Mouse (Mus musculus) intestine, embryonic 14.5 days (tissue): ENCODE measurements around the gene Ccl1. TPM values are rescaled to one million over a fixed set of nuclear protein-coding genes. Genes with fewer than 3 reads are reported as not detected.

Experiments used
- ATAC-seq: fragments of 200-750 bp; cut with Nextera tagmentation; replicated peaks from 2 replicates; pipeline ENCODE4 v1.8.0; 2017; ENCODE audit warnings: low read depth, moderate number of reproducible peaks, moderate TSS enrichment, moderate library complexity; ENCODE audit not compliant: low FRiP score, low TSS enrichment
- DNase-seq: peaks from one replicate; pipeline ENCODE4 v3.0.0-alpha.2; 2018; ENCODE audit warnings: low spot score
- H3K27ac ChIP-seq: fragments of 300-500 bp; sonication (generic); 2 replicates; pipeline ENCODE4 v1.5.1; 2014; ENCODE audit warnings: low read depth, mild to moderate bottlenecking, control low read depth
- H3K27me3 ChIP-seq: fragments of 300-500 bp; sonication (generic); replicated peaks from 2 replicates; pipeline ENCODE4 v1.6.1; 2014; ENCODE audit warnings: low read length, control low read depth; ENCODE audit not compliant: control insufficient read depth, insufficient read depth
- H3K36me3 ChIP-seq: fragments of 300-500 bp; sonication (generic); 2 replicates; pipeline ENCODE4 v1.6.1; 2014; ENCODE audit warnings: low read length, control low read depth; ENCODE audit not compliant: control insufficient read depth, insufficient read depth
- H3K4me1 ChIP-seq: fragments of 300-500 bp; sonication (generic); replicated peaks from 2 replicates; pipeline ENCODE4 v1.6.1; 2014; ENCODE audit warnings: low read length, control low read depth, mixed read lengths; ENCODE audit not compliant: control insufficient read depth, insufficient read depth
- H3K4me2 ChIP-seq: fragments of 300-500 bp; sonication (generic); 2 replicates; pipeline ENCODE4 v1.6.1; 2014; ENCODE audit warnings: low read length
- H3K4me3 ChIP-seq: fragments of 300-500 bp; sonication (generic); 2 replicates; pipeline ENCODE4 v1.5.1; 2014; ENCODE audit warnings: low read depth, low read length, control low read depth, mixed read lengths
- H3K9ac ChIP-seq: fragments of 300-500 bp; sonication (generic); 2 replicates; pipeline ENCODE4 v1.6.1; 2014; ENCODE audit warnings: mild to moderate bottlenecking, low read length
- H3K9me3 ChIP-seq: fragments of 300-500 bp; sonication (generic); 2 replicates; pipeline ENCODE4 v1.6.1; 2016; ENCODE audit warnings: low read length, control low read depth; ENCODE audit not compliant: control insufficient read depth
- WGBS: fragments of 180-500 bp; shearing (Covaris S2); extraction: QIAGEN DNeasy Blood & Tissue Kit; methylation state at CpG from one replicate; pipeline ENCODE4 v1.1.7; 2014; 5-methylcytosine and 5-hydroxymethylcytosine counted together
- polyA plus RNA-seq: library from polyadenylated mRNA; unstranded; fragments of >200 nt; fragmentation: Nextera tagmentation; extraction: Ambion mirVana; gene quantifications from 2 replicates; pipeline ENCODE4 v1.2.1, GENCODE M21; 2014

Ccl1 gene
- polyA plus RNA-seq, 1 experiment from 2014 or later, result not detected

DNA sequence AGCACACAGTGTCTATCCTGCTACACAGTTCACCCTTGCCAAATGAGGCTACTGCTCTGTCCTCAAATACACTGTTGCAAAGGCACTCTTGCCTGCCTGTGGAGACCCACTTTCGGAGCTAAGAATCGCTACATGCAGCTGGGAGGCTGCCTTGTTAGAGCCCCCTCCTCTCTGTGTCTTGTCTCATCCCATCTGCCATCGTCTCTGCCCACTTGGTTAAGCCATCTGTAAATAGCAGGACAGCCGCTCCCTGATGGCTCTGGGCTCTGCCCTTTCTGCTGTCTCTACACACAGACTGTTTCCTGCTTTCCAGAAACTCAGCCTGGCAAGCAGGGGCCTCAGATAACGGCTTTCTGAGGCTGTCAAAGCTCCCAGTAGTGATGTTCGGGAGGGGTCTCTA, 71.5 kb downstream of the Ccl1 start:
- no peaks in the 10 kb centered on the region for H3K36me3 ChIP-seq
- H3K4me3 ChIP-seq, result no peak overlapping the region
- H3K9ac ChIP-seq, result no peak overlapping the region
- H3K4me2 ChIP-seq, result no peak overlapping the region
- no peak for DNase-seq
- H3K27ac ChIP-seq, result no peak overlapping the region
- H3K9me3 ChIP-seq, result no peaks in the 10 kb centered on the region
- H3K4me1 ChIP-seq, result no peaks in the 10 kb centered on the region
- peaks cover 16% of the 10 kb centered on the region; the same call in 1 of the 2 replicates for H3K27me3 ChIP-seq
- 57% methylated on average over 6 of the region's 6 CpGs for WGBS
- ATAC-seq, result no peak

DNA sequence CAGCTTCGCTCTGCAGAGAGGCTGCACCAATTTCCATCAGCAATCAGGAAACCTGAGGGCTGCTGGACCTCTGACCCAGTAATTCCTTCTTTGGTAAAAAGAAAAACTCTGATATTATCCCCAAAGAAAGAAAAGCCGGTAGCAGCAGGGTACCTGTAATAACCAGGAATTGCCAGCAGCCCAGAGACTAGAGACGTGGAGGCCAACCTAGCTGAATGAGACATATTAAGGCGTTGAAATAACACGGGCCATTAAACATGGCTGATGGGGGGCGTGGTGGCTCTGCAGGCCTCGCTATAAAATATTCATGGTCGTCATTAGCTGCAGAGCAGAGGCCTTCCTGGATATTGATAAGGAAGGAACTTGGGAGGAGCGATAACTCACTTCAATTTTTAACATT, 78.5 kb downstream of the Ccl1 start:
- H3K27me3 ChIP-seq, result no peaks in the 10 kb centered on the region; the same call in none of the 2 replicates
- no peak overlapping the region for H3K4me3 ChIP-seq
- no peak overlapping the region for H3K27ac ChIP-seq
- DNase-seq (no peak), ATAC-seq (no peak)
- WGBS, result 77% methylated on average over 9 of the region's 9 CpGs
- no peak overlapping the region for H3K4me2 ChIP-seq
- H3K4me1 ChIP-seq, result no peaks in the 10 kb centered on the region
- no peaks in the 10 kb centered on the region for H3K36me3 ChIP-seq
- H3K9me3 ChIP-seq, result no peaks in the 10 kb centered on the region
- no peak overlapping the region for H3K9ac ChIP-seq

- Histone ChIP-seq H3K27ac (no peak overlapping the region), H3K4me2 (no peak overlapping the region), H3K27me3 (peaks cover 3% of the 10 kb centered on the region), H3K36me3 (no peaks in the 10 kb centered on the region), H3K4me3 (no peak overlapping the region), H3K9me3 (no peaks in the 10 kb centered on the region), H3K4me1 (no peaks in the 10 kb centered on the region), H3K9ac (no peak overlapping the region)
- DNase-seq (no peak), ATAC-seq (no peak)
- WGBS, result 57% methylated on average over 8 of the region's 8 CpGs
These were observed 79.6 kb downstream of the Ccl1 start for GRCm38 (mm10) chr11:82225936-82226335.

- Histone ChIP-seq H3K4me1 (no peaks in the 10 kb centered on the region), H3K27ac (no peak overlapping the region), H3K27me3 (0 out of 2 replicates have a peak, but pooled peaks cover under 1% of the 10 kb centered on the region), H3K4me3 (no peak overlapping the region), H3K4me2 (no peak overlapping the region), H3K9ac (no peak overlapping the region), H3K36me3 (no peaks in the 10 kb centered on the region), H3K9me3 (no peaks in the 10 kb centered on the region)
- DNase-seq (no peak), ATAC-seq (no peak)
- WGBS, result 52% methylated on average over 2 of the region's 2 CpGs
These were observed 89.0 kb downstream of the Ccl1 start for GRCm38 (mm10) chr11:82216531-82216930.

DNA sequence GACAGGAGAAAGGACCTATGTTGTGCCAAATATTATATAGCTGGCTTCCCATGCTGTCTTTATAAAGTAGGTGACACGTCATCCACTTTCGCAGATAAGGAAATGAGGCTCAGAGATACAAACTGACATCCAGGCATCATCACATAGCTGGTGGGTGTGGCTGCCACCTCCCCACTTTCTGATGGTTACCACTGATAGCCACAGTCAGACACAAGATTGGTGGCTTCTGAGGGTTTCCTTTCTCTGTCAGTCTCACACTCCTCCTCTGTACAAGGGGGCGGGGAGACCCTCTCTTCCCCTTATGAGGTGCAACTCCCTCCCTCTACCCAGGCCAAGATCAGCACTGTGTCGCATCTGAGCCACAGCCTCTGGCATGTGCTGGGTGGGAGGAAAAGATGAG, 91.1 kb downstream of the Ccl1 start:
- Histone ChIP-seq H3K4me3 (no peak overlapping the region), H3K27me3 (no peaks in the 10 kb centered on the region), H3K9me3 (no peaks in the 10 kb centered on the region), H3K4me1 (no peaks in the 10 kb centered on the region), H3K4me2 (no peak overlapping the region), H3K36me3 (no peaks in the 10 kb centered on the region), H3K27ac (no peak overlapping the region), H3K9ac (no peak overlapping the region)
- ATAC-seq (no peak), DNase-seq (no peak)
- WGBS, result 72% methylated on average over 4 of the region's 4 CpGs

- no peak for ATAC-seq
- WGBS, result 94% methylated on average over 2 of the region's 2 CpGs
- H3K4me2 ChIP-seq, result no peak overlapping the region
These were observed 98.5 kb downstream of the Ccl1 start for GRCm38 (mm10) chr11:82206960-82207488.

GRCm38 (mm10) chr11:82205221-82205620, 100.3 kb downstream of the Ccl1 start:
- no peak overlapping the region for H3K9ac ChIP-seq
- H3K9me3 ChIP-seq, result no peaks in the 10 kb centered on the region
- H3K27me3 ChIP-seq, result no peaks in the 10 kb centered on the region
- no peak for DNase-seq
- H3K4me1 ChIP-seq, result no peaks in the 10 kb centered on the region
- WGBS, result 85% methylated on average over 6 of the region's 6 CpGs
- no peak overlapping the region for H3K4me2 ChIP-seq
- H3K27ac ChIP-seq, result no peak overlapping the region
- H3K4me3 ChIP-seq, result no peak overlapping the region
- no peaks in the 10 kb centered on the region for H3K36me3 ChIP-seq
- no peak for ATAC-seq

More at GRCm38 (mm10) chr11:82206960-82207488, 98.5 kb downstream of the Ccl1 start:
- Histone ChIP-seq H3K36me3 (no peaks in the 10 kb centered on the region), H3K27me3 (no peaks in the 10 kb centered on the region), H3K9me3 (no peaks in the 10 kb centered on the region), H3K4me3 (no peak overlapping the region), H3K9ac (no peak overlapping the region), H3K27ac (no peak overlapping the region), H3K4me1 (no peaks in the 10 kb centered on the region)
- no peak for DNase-seq

DNA sequence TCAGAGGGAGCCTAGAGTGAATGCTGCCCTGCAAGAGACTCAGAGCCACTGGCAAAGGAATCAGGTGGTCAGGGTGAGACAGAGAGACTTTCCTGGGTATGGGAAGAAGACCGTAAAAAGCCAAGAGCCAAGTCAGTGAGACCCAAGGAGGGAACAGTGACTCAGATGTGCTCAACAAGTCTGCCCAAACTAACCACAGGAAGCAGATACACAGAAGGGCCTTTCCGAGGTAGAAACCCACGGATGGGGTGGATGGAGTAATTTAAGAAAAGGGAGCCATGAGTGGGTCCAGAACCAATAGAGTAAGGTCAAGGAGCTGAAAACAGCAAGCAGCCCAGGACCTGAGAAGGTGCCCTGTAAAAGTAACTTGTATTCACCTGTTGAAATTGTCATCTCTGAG, 101.8 kb downstream of the Ccl1 start:
- 82% methylated on average over 3 of the region's 3 CpGs for WGBS
- no peaks in the 10 kb centered on the region for H3K27me3 ChIP-seq
- H3K4me1 ChIP-seq, result no peaks in the 10 kb centered on the region
- no peak overlapping the region for H3K9ac ChIP-seq
- no peak overlapping the region for H3K27ac ChIP-seq
- DNase-seq (no peak), ATAC-seq (no peak)
- no peaks in the 10 kb centered on the region for H3K36me3 ChIP-seq
- no peaks in the 10 kb centered on the region for H3K9me3 ChIP-seq
- no peak overlapping the region for H3K4me2 ChIP-seq
- no peak overlapping the region for H3K4me3 ChIP-seq

- H3K9ac ChIP-seq, result no peak overlapping the region
- no peaks in the 10 kb centered on the region for H3K36me3 ChIP-seq
- no peak overlapping the region for H3K27ac ChIP-seq
- H3K4me2 ChIP-seq, result no peak overlapping the region
- H3K27me3 ChIP-seq, result no peaks in the 10 kb centered on the region
- no peaks in the 10 kb centered on the region for H3K4me1 ChIP-seq
- WGBS, result 81% methylated on average over 3 of the region's 3 CpGs
- H3K9me3 ChIP-seq, result no peaks in the 10 kb centered on the region
- H3K4me3 ChIP-seq, result no peak overlapping the region
- DNase-seq, result no peak
- ATAC-seq, result no peak
These were observed 107.7 kb downstream of the Ccl1 start for GRCm38 (mm10) chr11:82197774-82198173.
